Mouse (Mus musculus) lung, postnatal 4 days (tissue): Measurements from ENCODE around the gene Olfr453.

ENCODE experiments used
- DNase-seq, 2 experiments: peaks; one replicate each; pipeline ENCODE4 v3.0.0; 2021

Gene Olfr453

GRCm38 (mm10) chr6:42739071-42739470, at the start of gene Olfr453:
TSS of gene Olfr453 (plus strand) at chr6:42739371.
- DNase-seq = no peak

DNA sequence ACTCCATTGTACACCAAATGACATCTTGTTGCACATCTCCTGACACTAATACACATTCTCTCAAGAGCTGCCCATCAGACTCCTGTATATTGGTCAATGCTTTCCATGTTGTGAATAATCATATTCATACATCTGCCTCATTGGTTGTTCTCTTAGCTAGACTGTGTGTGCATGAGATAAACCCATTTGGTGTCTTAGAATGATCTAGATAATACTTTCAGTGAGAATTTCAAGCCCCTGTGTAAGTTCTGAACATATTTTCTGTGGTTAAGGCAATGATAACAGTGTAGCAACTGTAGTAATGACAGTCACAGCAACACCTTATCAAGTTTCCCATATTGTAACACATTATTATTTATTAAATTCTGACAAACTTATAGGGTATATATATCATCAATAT, 49.4 kb upstream of the Olfr453 start:
- DNase-seq = no peak

DNA sequence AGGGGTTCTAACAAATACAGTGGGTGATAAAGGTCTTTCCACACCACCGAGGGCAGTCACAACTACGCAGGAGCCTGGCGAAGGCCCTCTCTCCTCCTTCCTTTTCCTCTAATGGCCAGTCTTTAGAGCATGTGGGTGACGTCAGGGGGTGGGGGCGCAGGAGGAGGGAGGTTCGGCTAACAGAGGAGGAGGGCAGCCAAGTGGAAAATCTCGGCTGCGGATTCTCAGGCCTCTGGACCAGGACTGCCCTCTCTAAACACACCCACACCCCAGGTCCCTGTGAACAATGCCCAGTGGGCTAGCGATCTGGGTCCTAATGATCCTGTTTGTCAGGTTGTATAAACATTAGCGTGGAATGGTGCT, 47.0 kb upstream of the Olfr453 start:
- peak; percentile 86 to 88 for DNase-seq

DNA sequence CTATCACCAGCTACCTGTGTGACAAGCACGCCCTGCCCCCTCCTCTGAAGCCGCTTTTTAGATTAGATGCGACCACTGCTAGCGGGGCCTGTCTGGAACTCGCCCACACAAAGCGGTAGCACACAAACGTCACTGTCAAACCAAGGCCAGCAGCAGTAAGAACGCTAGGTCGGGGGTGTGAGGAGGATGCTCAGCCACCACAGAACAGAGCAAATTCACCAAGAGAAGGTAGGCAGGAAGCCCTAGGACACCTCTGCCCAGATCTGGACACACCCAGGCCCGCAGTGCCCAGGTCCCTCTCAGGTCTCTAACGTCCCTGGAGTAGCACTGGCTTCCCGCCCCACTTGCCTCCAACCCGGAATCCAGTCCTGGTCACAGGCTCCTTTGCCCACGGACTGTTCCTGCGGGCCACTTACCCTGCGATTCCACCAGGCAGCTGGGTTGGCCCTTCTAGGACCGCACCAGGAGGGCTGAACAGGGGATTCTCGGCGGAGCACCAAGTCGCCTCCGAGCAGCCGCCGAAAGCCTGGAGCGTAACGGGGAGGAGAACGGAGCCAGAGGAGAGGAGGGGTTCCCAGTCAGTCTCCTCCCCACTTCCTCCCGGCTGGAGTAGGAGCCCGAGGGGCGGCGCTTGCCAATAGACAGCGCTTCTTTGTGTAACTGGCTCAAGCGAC, 46.5 kb upstream of the Olfr453 start:
- DNase-seq = peak; percentile 85 to 89

DNA sequence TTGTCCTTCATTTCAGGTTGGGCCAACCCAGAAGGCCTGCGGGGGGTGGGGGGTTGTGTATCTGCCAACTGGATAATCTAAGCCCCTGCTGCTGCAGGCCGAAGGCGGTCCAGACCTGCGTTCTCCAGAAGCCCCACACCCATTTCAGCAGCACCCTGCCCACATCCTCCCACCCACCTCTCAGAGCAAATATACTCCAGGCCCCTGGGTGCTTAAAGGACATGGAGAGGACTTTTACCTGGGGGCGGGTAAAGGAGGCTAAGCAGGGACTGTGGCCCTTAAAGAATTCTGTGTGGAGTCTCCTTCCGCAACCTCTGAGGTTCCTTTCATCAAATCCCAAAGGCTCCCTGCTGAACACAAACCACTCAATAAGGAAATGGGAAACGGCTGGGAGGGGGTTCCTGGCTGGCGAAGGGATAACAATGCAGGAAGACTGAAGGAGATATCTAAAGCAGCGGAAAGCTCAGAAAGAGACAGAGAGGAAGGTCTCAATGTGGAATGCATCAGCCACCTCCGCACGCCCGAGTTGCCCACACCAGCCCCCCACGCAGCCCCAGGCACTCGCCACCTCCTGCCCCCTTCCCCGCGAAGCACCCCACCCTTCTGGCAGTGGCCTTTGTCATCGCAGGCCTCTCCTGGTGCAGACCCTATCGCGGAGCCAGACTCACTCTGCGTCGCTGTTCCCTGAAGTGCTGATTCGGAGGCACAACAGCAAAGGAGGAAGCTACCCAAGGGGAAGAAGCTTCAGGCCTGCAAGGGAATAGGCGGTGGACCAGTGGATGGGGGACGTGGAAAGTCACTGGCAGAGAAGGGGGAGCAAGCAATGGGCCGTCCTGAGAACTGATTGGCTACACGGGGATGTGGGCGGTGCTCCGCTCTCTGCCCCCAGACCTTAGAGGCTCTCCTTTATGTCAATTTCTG, 29.6 kb upstream of the Olfr453 start, which contains the start of gene Tcaf1:
Tcaf1 (minus strand) TSS at position 798 of the 921 bp plus-strand sequence.
- DNase-seq = peak; percentile 82 to 90

- no peak for DNase-seq
Observed at GRCm38 (mm10) chr6:42714668-42715067, 24.5 kb upstream of the Olfr453 start.

DNA sequence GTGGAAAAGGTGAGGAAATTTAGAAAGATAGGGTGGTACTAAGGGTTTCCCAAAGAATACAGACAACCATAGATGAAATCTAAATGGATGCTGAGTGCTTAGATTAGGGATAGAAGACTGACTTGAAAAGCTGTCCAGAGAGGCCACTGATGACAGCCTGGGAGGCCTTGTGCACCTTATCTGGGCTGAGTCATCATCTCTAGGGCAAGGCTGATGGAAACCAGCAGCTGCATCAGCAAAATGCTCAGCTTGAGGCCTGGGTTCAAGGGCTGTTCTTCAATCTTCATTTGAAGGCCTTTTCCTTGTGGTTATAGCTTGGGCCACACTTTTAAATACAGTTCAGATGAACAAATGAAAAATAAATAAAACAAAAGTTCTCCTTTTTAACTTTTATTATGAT, 21.2 kb upstream of the Olfr453 start:
- no peak for DNase-seq

GRCm38 (mm10) chr6:42742303-42742702, 3.1 kb downstream of the Olfr453 start:
- no peak for DNase-seq

DNA sequence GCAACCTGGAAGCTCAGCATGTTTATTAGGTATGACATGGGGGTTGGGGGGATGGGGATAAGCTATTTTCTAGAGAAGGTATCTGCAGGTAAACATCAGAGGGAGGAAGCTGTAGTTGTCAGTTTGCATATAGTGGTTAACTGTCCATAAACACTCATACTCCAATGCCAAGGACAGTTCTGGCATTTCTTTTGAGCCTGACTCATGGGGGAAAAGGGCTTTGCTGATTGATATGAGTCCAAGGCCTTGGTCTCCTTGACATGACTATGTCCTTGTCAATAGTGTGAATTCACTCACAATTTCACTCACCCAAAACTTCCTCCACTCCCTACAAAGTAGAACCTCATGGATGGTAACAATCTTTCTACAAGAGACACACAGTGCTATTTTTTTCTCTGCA, 8.7 kb downstream of the Olfr453 start:
- DNase-seq = no peak

GRCm38 (mm10) chr6:42756104-42756503, 16.9 kb downstream of the Olfr453 start, which contains the start of gene Olfr38:
TSS of gene Olfr38 (plus strand) at chr6:42756404.
- no peak for DNase-seq

- DNase-seq = no peak
Observed at GRCm38 (mm10) chr6:42777066-42777465, 37.9 kb downstream of the Olfr453 start.

GRCm38 (mm10) chr6:42784793-42785192, 45.6 kb downstream of the Olfr453 start, which contains the start of gene Olfr452:
TSS of gene Olfr452 (plus strand) at chr6:42785093.
- no peak for DNase-seq

GRCm38 (mm10) chr6:42790247-42790948, 51.2 kb downstream of the Olfr453 start:
- DNase-seq = no peak

DNA sequence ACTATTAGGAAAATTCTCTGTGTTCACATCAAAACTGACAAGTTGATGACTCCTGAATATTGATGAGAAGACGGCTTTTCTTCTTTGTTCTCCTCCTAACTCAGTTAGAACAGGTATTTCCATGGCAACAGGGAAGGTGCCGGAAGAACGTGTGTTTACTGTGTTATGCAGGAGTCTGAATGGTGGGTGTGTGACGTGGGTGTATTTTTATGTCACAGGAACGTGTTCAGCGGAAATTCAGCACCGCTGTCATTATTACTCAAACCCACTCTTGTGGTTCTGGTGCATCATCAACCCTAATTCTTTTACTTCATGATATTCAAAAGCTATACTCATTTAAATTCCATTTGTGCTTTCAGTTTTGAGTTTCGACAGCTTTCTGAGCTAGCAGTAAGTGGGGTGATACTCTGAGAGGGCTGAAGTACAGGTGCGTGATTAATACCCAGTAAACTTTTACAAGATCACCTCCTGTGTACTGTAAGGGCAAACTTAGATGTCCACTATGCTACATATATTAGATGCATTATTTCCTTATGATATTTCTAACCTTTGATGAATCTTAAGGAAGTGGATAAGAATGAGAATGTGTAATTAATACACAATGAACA, 51.9 kb downstream of the Olfr453 start:
- DNase-seq = no peak

GRCm38 (mm10) chr6:42794982-42795381, 55.8 kb downstream of the Olfr453 start:
- no peak for DNase-seq
